Mouse (Mus musculus) cerebellum, postnatal 25 days (tissue): ENCODE measurements around the gene D130052B06Rik.

Source experiments
- DNase-seq, 2 experiments: peaks; one replicate each; pipeline ENCODE4 v3.0.0; 2021; ENCODE audit warnings: mixed read lengths in 2 of 2

The D130052B06Rik gene

GRCm38 (mm10) chr11:33668376-33668775, 69.3 kb downstream of the D130052B06Rik start:
- no peak for DNase-seq

GRCm38 (mm10) chr11:33670105-33670965, 71.2 kb downstream of the D130052B06Rik start:
- DNase-seq, result no peak
